In genomic region chr7:5081939-5082338, GRCm38 (mm10) we compare ENCODE assay signal across 9 mouse cellular contexts. TPM values are rescaled to one million over a fixed set of nuclear protein-coding genes. Genes with fewer than 3 reads are reported as not detected.
DNase-seq lines count a peak whose midpoint lies in the region; ATAC-seq and TF ChIP-seq lines count a peak whose summit lies in the region.
"Had no signal": no experiment of that assay in that cellular context is flagged by ENCODE, and none has a peak within 500 bp of the region (broad histone marks: within the 10 kb centered on the region; RNA-seq: fewer than 3 reads in every experiment).

No protein-coding gene starts in this region.

- peaks cover 47% of the 10 kb centered on the region for H3K36me3 ChIP-seq in hindbrain, embryonic 13.5 days
- peaks cover 73% of the 10 kb centered on the region for H3K36me3 ChIP-seq in hindbrain, embryonic 10.5 days
- H3K36me3 ChIP-seq in MEL (ENCODE audit: control insufficient read depth in 1 of 2, insufficient read depth in 2 of 2, low read length in 2 of 2) (peaks cover 19 to 44% of the 10 kb centered on the region in 2 experiments), macrophage (ENCODE audit: inconsistent target) (peaks cover 26% of the 10 kb centered on the region; the same call in 1 of the 2 replicates)

- DNase-seq in hindbrain, embryonic 10.5 days (ENCODE audit: low spot score) = no peak
- DNase-seq in MEL (ENCODE audit: low read depth, low spot score) = no peak
- no peak for DNase-seq in frontal cortex, postnatal 36 days (ENCODE audit: low spot score in 2 of 2)
- no peak for DNase-seq in left cerebral cortex, adult 9 months (ENCODE audit: low spot score in 2 of 2)
- DNase-seq in kidney, postnatal 14 days = no peak

- 0 out of 2 replicates have a peak overlapping the region, but pooled peaks have one; percentile 98 for H3K9ac ChIP-seq in hindbrain, embryonic 13.5 days
- H3K9ac ChIP-seq in MEL (ENCODE audit: control insufficient read depth, low read depth, low read length, poor library complexity, severe bottlenecking) = peak overlapping the region; percentile 91

- H3K9me3 ChIP-seq in hindbrain, embryonic 13.5 days = no peaks in the 10 kb centered on the region
- no peaks in the 10 kb centered on the region for H3K9me3 ChIP-seq in hindbrain, embryonic 10.5 days
- H3K9me3 ChIP-seq in MEL (replicated peaks; ENCODE audit: insufficient read depth, low read length) = no peaks in the 10 kb centered on the region

- H3K27me3 ChIP-seq in hindbrain, embryonic 13.5 days = no peaks in the 10 kb centered on the region
- no peaks in the 10 kb centered on the region for H3K27me3 ChIP-seq in hindbrain, embryonic 10.5 days (ENCODE audit: insufficient read depth, poor library complexity, severe bottlenecking)
- no peaks in the 10 kb centered on the region for H3K27me3 ChIP-seq in MEL (ENCODE audit: control insufficient read depth in 1 of 2, insufficient read depth in 2 of 2, low read length in 2 of 2)

- H3K4me3 ChIP-seq in hindbrain, embryonic 13.5 days = peak overlapping the region; percentile 9; the same call in 1 of the 2 replicates
- H3K4me3 ChIP-seq in hindbrain, embryonic 10.5 days = no peak overlapping the region; the same call in none of the 2 replicates
- peak overlapping the region; percentile 69 to 95 for H3K4me3 ChIP-seq in MEL (ENCODE audit: control insufficient read depth in 1 of 2, insufficient read depth in 1 of 2, low read depth in 2 of 2, low read length in 2 of 2)
- H3K4me3 ChIP-seq in embryonic fibroblast, embryonic 13.5 days (ENCODE audit: insufficient read depth, low read length) = peak overlapping the region; percentile 47; the same call in 1 of the 2 replicates
- H3K4me3 ChIP-seq in macrophage (ENCODE audit: inconsistent target) = peak overlapping the region; percentile 92; the same call in 1 of the 2 replicates

- H3K27ac ChIP-seq in hindbrain, embryonic 13.5 days = no peak overlapping the region
- no peak overlapping the region for H3K27ac ChIP-seq in hindbrain, embryonic 10.5 days
- H3K27ac ChIP-seq in MEL (ENCODE audit: control insufficient read depth, low read depth, low read length) (no peak overlapping the region), macrophage (peak overlapping the region; percentile 89)
- no peak overlapping the region for H3K27ac ChIP-seq in embryonic fibroblast, embryonic 13.5 days (ENCODE audit: insufficient read depth, low read length)

- TF ChIP-seq POLR2A in MEL (IDR thresholded peaks at IDR 0.05; ENCODE audit: control insufficient read depth in 1 of 2, insufficient read depth in 1 of 2, low read depth in 1 of 2, low read length in 2 of 2, poor library complexity in 1 of 2) = no peak
- no peak for TF ChIP-seq POLR2A in embryonic fibroblast, embryonic 13.5 days (IDR thresholded peaks at IDR 0.05; ENCODE audit: low read depth, low read length)

- H3K79me2 ChIP-seq in MEL (ENCODE audit: control insufficient read depth, insufficient read depth, low read length, poor library complexity) (peaks cover 46% of the 10 kb centered on the region), macrophage (ENCODE audit: inconsistent target) (peaks cover 81% of the 10 kb centered on the region)

- no peak for TF ChIP-seq CTCF in MEL (IDR thresholded peaks at IDR 0.05 in 2 of 3, conservative IDR thresholded peaks at IDR 0.05 in 1 of 3; ENCODE audit: control insufficient read depth in 1 of 3, insufficient read depth in 1 of 3, low read depth in 2 of 3, low read length in 3 of 3, poor library complexity in 1 of 3, severe bottlenecking in 1 of 3)
- TF ChIP-seq CTCF in embryonic fibroblast, embryonic 13.5 days (IDR thresholded peaks at IDR 0.05; ENCODE audit: borderline replicate concordance, insufficient read depth, low read length) = no peak

- peaks cover 46% of the 10 kb centered on the region for H3K4me1 ChIP-seq in hindbrain, embryonic 13.5 days (replicated peaks)
- H3K4me1 ChIP-seq in hindbrain, embryonic 10.5 days (replicated peaks) = peaks cover 18% of the 10 kb centered on the region
- H3K4me1 ChIP-seq in MEL (ENCODE audit: control insufficient read depth in 1 of 2, insufficient read depth in 2 of 2, low read length in 2 of 2) = peaks cover 8 to 34% of the 10 kb centered on the region in 2 experiments
- peaks cover 2% of the 10 kb centered on the region; the same call in 1 of the 2 replicates for H3K4me1 ChIP-seq in embryonic fibroblast, embryonic 13.5 days (ENCODE audit: control insufficient read depth, insufficient read depth, low read length)

- WGBS in hindbrain, embryonic 13.5 days = 93% methylated on average over 2 of the region's 2 CpGs
- WGBS in hindbrain, embryonic 10.5 days = 97% methylated on average over 2 of the region's 2 CpGs
- 100% methylated on average over 2 of the region's 2 CpGs for WGBS in macrophage (ENCODE audit: missing documents)

- no peak for TF ChIP-seq RAD21 in MEL (IDR thresholded peaks at IDR 0.05; ENCODE audit: low read depth, low read length)

- TF ChIP-seq EP300 in MEL (IDR thresholded peaks at IDR 0.05; ENCODE audit: low read depth in 1 of 2, low read length in 2 of 2) = no peak

- ATAC-seq in hindbrain, embryonic 13.5 days (ENCODE audit: low FRiP score) = no peak

- peak overlapping the region; percentile 93; the same call in 1 of the 2 replicates for H3K4me2 ChIP-seq in hindbrain, embryonic 13.5 days

RNA-seq across cellular contexts. Expression of gene Epn1, which starts 1.9 kb away (rescaled TPM):
- polyA plus RNA-seq in hindbrain, embryonic 13.5 days (2015; fragmentation: Nextera tagmentation; extraction: Ambion mirVana) = 83.8 and 85.6 TPM in 2 replicates
- 61.3 and 76.8 TPM in 2 replicates for polyA plus RNA-seq in hindbrain, embryonic 10.5 days (2016; fragmentation: Nextera tagmentation; extraction: Ambion mirVana)
- 72.3 and 75.5 TPM in 2 replicates for total RNA-seq in MEL (2012; rRNA removed)
- polyA plus RNA-seq in MEL (2012; ENCODE audit: insufficient read depth in 1 of 2, insufficient read length in 2 of 2, low read depth in 1 of 2, low replicate concordance in 2 of 2, missing spikeins in 1 of 2) (100 to 1,000 TPM in 1 of 2 experiments, not detected in 1; 147 TPM), macrophage (2018) (84.6 to 130 TPM (median 119 TPM) in 3 replicates)
- polyA plus RNA-seq in embryonic fibroblast, embryonic 13.5 days (2011; ENCODE audit: insufficient read length, low read depth, missing spikeins) = 66.2 and 69.3 TPM in 2 replicates
- 100 to 1,000 TPM in 13 of 26 experiments, 10 to 100 TPM in 13; 39.2 to 176 (median 99.5) TPM for total RNA-seq in macrophage (2018; cell fraction: chromatin; rRNA removed)
- 100 to 1,000 TPM in 25 of 26 experiments, 10 to 100 TPM in 1; 88.5 to 168 (median 131) TPM for total RNA-seq in macrophage (2018; cell fraction: cytosol; rRNA removed)
- 100 to 1,000 TPM in 16 of 26 experiments, 10 to 100 TPM in 10; 52.8 to 179 (median 117) TPM for total RNA-seq in macrophage (2018; cell fraction: nucleus; rRNA removed)

RNA-seq across cellular contexts. Expression of gene U2af2, which starts 20.0 kb away (rescaled TPM):
- 112 and 114 TPM in 2 replicates for polyA plus RNA-seq in hindbrain, embryonic 13.5 days (2015; fragmentation: Nextera tagmentation; extraction: Ambion mirVana)
- polyA plus RNA-seq in hindbrain, embryonic 10.5 days (2016; fragmentation: Nextera tagmentation; extraction: Ambion mirVana) = 179 and 180 TPM in 2 replicates
- 301 and 311 TPM in 2 replicates for total RNA-seq in MEL (2012; rRNA removed)
- 100 to 1,000 TPM; 477 to 491 TPM for polyA plus RNA-seq in MEL (2012; ENCODE audit: insufficient read depth in 1 of 2, insufficient read length in 2 of 2, low read depth in 1 of 2, low replicate concordance in 2 of 2, missing spikeins in 1 of 2)
- polyA plus RNA-seq in embryonic fibroblast, embryonic 13.5 days (2011; ENCODE audit: insufficient read length, low read depth, missing spikeins) = 193 and 210 TPM in 2 replicates
- total RNA-seq in macrophage (2018; cell fraction: chromatin; rRNA removed) = 100 to 1,000 TPM; 468 to 929 (median 653) TPM
- total RNA-seq in macrophage (2018; cell fraction: cytosol; rRNA removed) = 100 to 1,000 TPM in 13 of 26 experiments, 10 to 100 TPM in 13; 71.7 to 122 (median 101) TPM
- total RNA-seq in macrophage (2018; cell fraction: nucleus; rRNA removed) = 100 to 1,000 TPM; 190 to 472 (median 318) TPM
- 93.4 to 180 TPM (median 101 TPM) in 3 replicates for polyA plus RNA-seq in macrophage (2018)

RNA-seq across cellular contexts. Expression of gene Zfp580, which starts 30.6 kb away (rescaled TPM):
- 67.2 and 69.7 TPM in 2 replicates for polyA plus RNA-seq in hindbrain, embryonic 13.5 days (2015; fragmentation: Nextera tagmentation; extraction: Ambion mirVana)
- polyA plus RNA-seq in hindbrain, embryonic 10.5 days (2016; fragmentation: Nextera tagmentation; extraction: Ambion mirVana) = 37.7 and 53.4 TPM in 2 replicates
- 1.0 and 1.7 TPM in 2 replicates for total RNA-seq in MEL (2012; rRNA removed)
- 10 to 100 TPM in 1 of 2 experiments, not detected in 1; 19.9 TPM for polyA plus RNA-seq in MEL (2012; ENCODE audit: insufficient read depth in 1 of 2, insufficient read length in 2 of 2, low read depth in 1 of 2, low replicate concordance in 2 of 2, missing spikeins in 1 of 2)
- polyA plus RNA-seq in embryonic fibroblast, embryonic 13.5 days (2011; ENCODE audit: insufficient read length, low read depth, missing spikeins) = 11.8 and 18.1 TPM in 2 replicates
- total RNA-seq in macrophage (2018; cell fraction: chromatin; rRNA removed) = 1 to 10 TPM in 8 of 26 experiments, under 1 TPM in 4, not detected in 14; 0.45 to 3.4 (median 1.2) TPM
- total RNA-seq in macrophage (2018; cell fraction: cytosol; rRNA removed) = 1 to 10 TPM in 25 of 26 experiments, under 1 TPM in 1; 0.93 to 4.2 (median 2.2) TPM
- total RNA-seq in macrophage (2018; cell fraction: nucleus; rRNA removed) = 1 to 10 TPM in 13 of 26 experiments, under 1 TPM in 5, not detected in 8; 0.53 to 2.7 (median 1.6) TPM
- polyA plus RNA-seq in macrophage (2018) = 2.0 TPM in 3 replicates

RNA-seq across cellular contexts. Expression of gene Rfpl4, which starts 34.8 kb away (rescaled TPM):
- polyA plus RNA-seq in hindbrain, embryonic 13.5 days (2015; fragmentation: Nextera tagmentation; extraction: Ambion mirVana) = not detected in 2 replicates
- polyA plus RNA-seq in hindbrain, embryonic 10.5 days (2016; fragmentation: Nextera tagmentation; extraction: Ambion mirVana) = not detected in 2 replicates
- not detected in 2 replicates for total RNA-seq in MEL (2012; rRNA removed)
- polyA plus RNA-seq in MEL (2012; ENCODE audit: insufficient read depth in 1 of 2, insufficient read length in 2 of 2, low read depth in 1 of 2, low replicate concordance in 2 of 2, missing spikeins in 1 of 2) = not detected
- polyA plus RNA-seq in embryonic fibroblast, embryonic 13.5 days (2011; ENCODE audit: insufficient read length, low read depth, missing spikeins) = not detected in 2 replicates
- not detected for total RNA-seq in macrophage (2018; cell fraction: chromatin; rRNA removed)
- total RNA-seq in macrophage (2018; cell fraction: cytosol; rRNA removed) = not detected
- total RNA-seq in macrophage (2018; cell fraction: nucleus; rRNA removed) = not detected
- polyA plus RNA-seq in macrophage (2018) = not detected in 3 replicates
- polyA plus RNA-seq: limb, embryonic 14.5 days had no signal

RNA-seq across cellular contexts. Expression of gene Zfp784, which starts 43.7 kb away (rescaled TPM):
- polyA plus RNA-seq in hindbrain, embryonic 13.5 days (2015; fragmentation: Nextera tagmentation; extraction: Ambion mirVana) = 7.8 and 9.8 TPM in 2 replicates
- 3.3 and 3.9 TPM in 2 replicates for polyA plus RNA-seq in hindbrain, embryonic 10.5 days (2016; fragmentation: Nextera tagmentation; extraction: Ambion mirVana)
- 0.96 and 1.2 TPM in 2 replicates for total RNA-seq in MEL (2012; rRNA removed)
- polyA plus RNA-seq in MEL (2012; ENCODE audit: insufficient read depth in 1 of 2, insufficient read length in 2 of 2, low read depth in 1 of 2, low replicate concordance in 2 of 2, missing spikeins in 1 of 2) = 1 to 10 TPM in 1 of 2 experiments, not detected in 1; 2.9 TPM
- 1.4 and 2.2 TPM in 2 replicates for polyA plus RNA-seq in embryonic fibroblast, embryonic 13.5 days (2011; ENCODE audit: insufficient read length, low read depth, missing spikeins)
- 10 to 100 TPM in 3 of 26 experiments, 1 to 10 TPM in 23; 3.0 to 10.8 (median 5.4) TPM for total RNA-seq in macrophage (2018; cell fraction: chromatin; rRNA removed)
- 1 to 10 TPM in 23 of 26 experiments, under 1 TPM in 3; 0.76 to 3.0 (median 1.9) TPM for total RNA-seq in macrophage (2018; cell fraction: cytosol; rRNA removed)
- total RNA-seq in macrophage (2018; cell fraction: nucleus; rRNA removed) = 1 to 10 TPM; 2.0 to 8.7 (median 4.3) TPM
- polyA plus RNA-seq in macrophage (2018) = 1.8 to 2.2 TPM (median 1.8 TPM) in 3 replicates
